Mouse (Mus musculus) MN1 (cell line): ENCODE measurements around the gene Prf1.

ENCODE experiments used
- DNase-seq: peaks from one replicate; pipeline ENCODE4 v3.0.0-alpha.2; 2016; ENCODE audit warnings: low spot score

Prf1 gene

GRCm38 (mm10) chr10:61340247-61340646 lies 42.6 kb downstream of the Prf1 start:
- no peak for DNase-seq

- no peak for DNase-seq
These were observed 43.4 kb downstream of the Prf1 start for GRCm38 (mm10) chr10:61341045-61341444.

GRCm38 (mm10) chr10:61341557-61341956 lies 43.9 kb downstream of the Prf1 start:
- peak; percentile 56 for DNase-seq

- no peak for DNase-seq
These were observed 45.1 kb downstream of the Prf1 start for GRCm38 (mm10) chr10:61342750-61343149.

- peak; percentile 19 for DNase-seq
These were observed 46.3 kb downstream of the Prf1 start for GRCm38 (mm10) chr10:61343950-61344349.

- DNase-seq, result no peak
These were observed 47.5 kb downstream of the Prf1 start for GRCm38 (mm10) chr10:61345179-61345578.

- no peak for DNase-seq
These were observed 48.7 kb downstream of the Prf1 start for GRCm38 (mm10) chr10:61346374-61346773.

GRCm38 (mm10) chr10:61351216-61351615 lies 53.6 kb downstream of the Prf1 start:
- DNase-seq, result no peak
